Mouse (Mus musculus): ENCODE data around the gene Scn1b. TPM values are rescaled to one million over a fixed set of nuclear protein-coding genes. Genes with fewer than 3 reads are reported as not detected.

Scn1b gene
- not detected for polyA plus RNA-seq (2017; shearing (Covaris generic))

GRCm38 (mm10) chr7:31126851-31127724 lies at the start of gene Scn1b:
Scn1b (minus strand) TSS chr7:31127003.

GRCm38 (mm10) chr7:31155296-31156033 lies 28.7 kb upstream of the Scn1b start, which contains the start of gene Gramd1a:
Gramd1a (minus strand) TSS chr7:31155896.

GRCm38 (mm10) chr7:31115182-31115581 lies 11.6 kb downstream of the Scn1b start, which contains the start of gene Hpn:
Hpn (minus strand) TSS chr7:31115290.

GRCm38 (mm10) chr7:31076492-31076891 lies 50.3 kb downstream of the Scn1b start, which contains the start of gene Fxyd3:
Fxyd3 (minus strand) TSS chr7:31076704.

Other genes with a start within 250 kb of the Scn1b start
- not detected for gene Cd22, start 246.7 kb downstream of the Scn1b start, polyA plus RNA-seq (2017; shearing (Covaris generic))
- not detected for gene Mag, start 212.1 kb downstream of the Scn1b start, polyA plus RNA-seq (2017; shearing (Covaris generic))
- not detected for gene Hamp2, start 202.3 kb downstream of the Scn1b start, polyA plus RNA-seq (2017; shearing (Covaris generic))
- not detected for gene Hamp, start 183.0 kb downstream of the Scn1b start, polyA plus RNA-seq (2017; shearing (Covaris generic))
- 12.8 TPM for gene Usf2, start 170.2 kb downstream of the Scn1b start, polyA plus RNA-seq (2017; shearing (Covaris generic))
- gene Lsr, start 153.5 kb downstream of the Scn1b start, polyA plus RNA-seq (2017; shearing (Covaris generic)): 1.1 TPM
- not detected for gene Fam187b, start 153.2 kb downstream of the Scn1b start, polyA plus RNA-seq (2017; shearing (Covaris generic))
- 1,718 TPM for gene Fxyd5, start 84.5 kb downstream of the Scn1b start, polyA plus RNA-seq (2017; shearing (Covaris generic))
- gene Fxyd7, start 75.5 kb downstream of the Scn1b start, polyA plus RNA-seq (2017; shearing (Covaris generic)): 1.6 TPM
- gene Fxyd1, start 69.8 kb downstream of the Scn1b start, polyA plus RNA-seq (2017; shearing (Covaris generic)): not detected
- not detected for gene Lgi4, start 67.7 kb downstream of the Scn1b start, polyA plus RNA-seq (2017; shearing (Covaris generic))
- not detected for gene Fxyd3, start 50.3 kb downstream of the Scn1b start, polyA plus RNA-seq (2017; shearing (Covaris generic))
- gene Hpn, start 11.7 kb downstream of the Scn1b start, polyA plus RNA-seq (2017; shearing (Covaris generic)): not detected
- gene Gramd1a, start 28.9 kb upstream of the Scn1b start, polyA plus RNA-seq (2017; shearing (Covaris generic)): 669 TPM
- not detected for gene Scgb2b2, start 163.5 kb upstream of the Scn1b start, polyA plus RNA-seq (2017; shearing (Covaris generic))
- not detected for gene Scgb1b2, start 164.8 kb upstream of the Scn1b start, polyA plus RNA-seq (2017; shearing (Covaris generic))
- gene Scgb2b3, start 235.1 kb upstream of the Scn1b start, polyA plus RNA-seq (2017; shearing (Covaris generic)): not detected
- not detected for gene Scgb1b3, start 248.6 kb upstream of the Scn1b start, polyA plus RNA-seq (2017; shearing (Covaris generic))

Measured in naive thymus-derived CD4-positive, alpha-beta T cell, adult 5 months (primary cell).